Mouse (Mus musculus): ENCODE measurements at regions not wholly inside any gene's neighbourhood (a gene's known extent, or its start where the extent isn't known, plus 50 kb on each side); places are given as distances from the start of the nearest gene placed in this dataset.

DNA sequence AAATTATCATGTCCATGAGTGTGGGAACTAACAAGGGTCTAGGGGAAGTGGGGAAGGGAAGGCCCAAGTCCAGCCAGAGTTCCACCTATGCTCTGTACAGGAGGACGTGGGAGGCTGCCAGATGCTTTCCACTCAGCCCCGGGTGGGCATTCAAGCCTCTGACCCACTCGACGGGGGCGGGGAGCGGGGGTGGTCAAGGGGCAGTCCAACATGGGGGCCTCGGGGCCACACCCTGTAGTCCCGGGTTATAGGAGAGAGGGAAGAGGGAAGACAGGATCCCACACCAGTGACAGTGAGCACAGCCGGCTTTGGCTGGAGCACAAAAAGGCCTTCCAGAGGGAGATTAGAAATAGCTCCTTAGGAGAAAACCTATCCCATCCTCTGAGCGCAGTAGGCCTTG, 283.1 kb upstream of the Ddi1 start:
- no peak for DNase-seq (ENCODE audit: extremely low spot score in 1 of 2, low spot score in 1 of 2)

DNA sequence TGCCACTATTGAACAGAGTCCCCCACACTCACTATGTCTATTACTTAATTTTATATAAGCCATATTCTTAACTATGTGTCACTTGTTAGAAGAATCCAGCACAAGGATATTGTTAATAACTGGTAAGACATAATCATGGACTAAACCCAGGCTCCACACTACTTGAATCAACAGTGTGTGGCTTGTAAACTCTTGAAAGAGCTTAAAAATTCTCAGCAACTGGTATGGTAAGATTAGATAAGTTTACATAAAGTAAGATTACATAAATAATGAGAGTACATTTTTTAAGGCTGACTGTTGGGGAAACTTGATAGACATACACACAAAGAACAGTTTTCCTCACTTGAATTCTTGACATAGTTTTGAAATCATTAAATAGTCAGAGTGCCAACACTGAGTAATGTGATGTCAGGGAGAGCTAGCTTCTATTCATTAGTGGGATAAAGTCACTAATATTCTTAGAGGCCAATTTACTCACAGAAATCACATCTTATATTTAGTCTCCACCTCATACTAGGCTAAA, 270.6 kb upstream of the Ddi1 start:
- no peak for DNase-seq (ENCODE audit: extremely low spot score in 1 of 2, low spot score in 1 of 2)

DNA sequence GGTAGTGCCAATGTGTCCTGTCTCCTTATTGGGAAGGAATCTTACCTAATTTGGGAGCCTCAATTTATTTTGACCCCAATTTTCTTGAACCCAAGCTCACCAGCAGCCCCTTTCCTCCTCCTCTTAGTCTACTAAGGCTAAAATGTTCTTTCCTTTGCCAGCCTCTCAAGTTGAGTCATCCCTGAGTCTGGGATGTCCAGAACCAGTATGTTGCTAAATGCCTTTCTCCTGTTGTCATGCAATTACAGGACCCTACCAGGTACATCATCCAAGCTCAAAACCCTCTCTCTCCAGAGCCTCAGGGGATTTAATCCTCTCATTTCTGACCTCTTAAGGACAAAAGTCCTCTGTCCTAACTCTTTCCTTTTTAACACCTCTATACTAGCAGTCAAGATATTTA, 259.2 kb upstream of the Ddi1 start:
- DNase-seq (ENCODE audit: extremely low spot score in 1 of 2, low spot score in 1 of 2) = no peak

DNA sequence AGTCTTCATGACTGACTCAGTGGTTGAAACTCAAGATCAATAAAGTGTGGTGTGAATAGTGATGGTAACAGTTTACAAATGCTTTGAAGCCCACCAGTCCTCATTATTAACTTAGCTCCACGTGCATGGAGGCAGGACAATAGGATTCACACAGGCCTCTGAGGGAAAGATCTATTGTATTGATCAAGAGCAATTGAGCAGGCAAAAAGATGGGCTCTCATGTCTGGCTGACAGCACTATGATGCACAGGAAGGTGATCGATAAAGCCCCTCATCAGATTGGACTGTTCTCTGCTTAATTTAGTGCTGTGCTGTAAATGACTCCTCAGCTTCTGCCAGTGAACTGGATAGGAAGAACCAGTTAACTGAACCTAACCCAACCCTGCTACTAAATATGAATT, 247.5 kb upstream of the Ddi1 start:
- DNase-seq (ENCODE audit: extremely low spot score in 1 of 2, low spot score in 1 of 2) = no peak

DNA sequence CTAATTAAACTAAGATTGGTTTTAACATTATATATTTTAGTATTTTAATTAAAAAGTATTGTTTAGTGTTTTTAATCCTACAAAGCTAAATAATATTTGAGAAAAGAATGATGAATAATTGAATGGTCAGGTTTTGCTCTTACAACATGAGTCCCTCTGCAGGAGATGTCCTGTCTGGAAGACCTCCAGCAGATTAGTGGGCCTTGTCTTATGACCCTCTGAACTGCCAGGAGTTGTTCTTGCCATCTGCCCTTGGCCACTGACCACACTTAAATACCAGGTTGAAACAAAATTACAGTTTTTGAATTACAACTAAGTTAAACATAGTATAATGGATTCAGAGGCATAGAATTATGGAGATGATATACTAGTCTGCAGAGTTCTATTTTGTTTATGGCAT, 228.1 kb upstream of the Ddi1 start:
- DNase-seq (ENCODE audit: extremely low spot score in 1 of 2, low spot score in 1 of 2) = no peak

DNA sequence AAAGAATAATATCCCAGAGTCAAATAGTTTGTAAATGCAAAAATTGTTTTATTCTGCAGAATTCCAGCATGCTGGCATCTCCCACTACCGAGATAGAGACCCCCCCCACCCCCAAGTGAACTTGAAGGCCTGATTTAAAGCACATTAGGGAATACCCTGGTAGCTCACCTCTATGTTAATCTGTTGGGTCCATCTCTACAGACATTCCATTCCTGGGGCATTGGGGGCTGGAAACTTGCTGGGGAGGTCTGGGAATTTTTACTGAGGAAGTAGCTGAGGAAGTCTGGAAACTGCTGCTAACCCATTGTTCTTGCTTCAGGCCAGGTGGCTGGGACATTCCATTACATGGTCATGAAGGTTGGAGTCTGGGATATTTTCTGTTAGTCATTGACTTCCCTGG, 210.8 kb upstream of the Ddi1 start:
- no peak for DNase-seq (ENCODE audit: extremely low spot score in 1 of 2, low spot score in 1 of 2)

DNA sequence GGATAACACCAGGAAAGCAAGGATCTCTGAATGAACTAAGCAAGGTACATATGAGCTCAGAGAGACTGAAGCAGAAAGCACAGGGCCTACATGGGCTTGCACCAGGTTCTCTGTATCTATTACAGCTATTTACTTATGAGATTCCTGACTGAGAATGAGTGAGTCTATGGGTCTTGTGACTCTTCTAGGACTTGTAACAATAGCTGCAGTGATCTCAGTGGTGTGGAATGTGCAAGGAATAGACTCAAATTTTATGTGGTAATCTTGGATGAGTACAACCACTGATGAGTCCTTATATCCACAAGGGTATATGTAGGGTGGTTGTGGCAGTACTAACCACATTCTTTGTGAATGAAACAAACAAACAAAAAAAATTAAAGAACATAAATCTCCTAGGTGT, 184.9 kb upstream of the Ddi1 start:
- DNase-seq (ENCODE audit: extremely low spot score in 1 of 2, low spot score in 1 of 2) = no peak

DNA sequence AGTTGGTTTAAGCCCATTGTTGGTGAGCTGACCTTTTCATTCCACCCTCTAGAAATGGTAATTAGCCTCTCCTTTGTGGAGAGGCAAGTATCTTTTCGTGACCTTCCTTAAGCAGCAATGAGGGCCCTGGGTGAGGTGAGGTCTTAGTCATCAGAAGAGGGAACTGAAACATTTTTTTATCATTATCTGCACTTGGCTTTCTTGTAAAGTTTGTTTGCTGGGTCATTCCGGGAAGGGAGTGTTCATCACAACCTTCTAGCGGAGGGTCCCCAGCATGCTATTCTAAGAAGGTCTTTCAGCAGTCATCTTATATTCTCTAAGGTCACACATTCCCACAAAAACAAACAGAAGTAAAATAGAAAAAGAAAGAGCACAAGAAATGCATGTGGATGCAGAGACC, 165.6 kb upstream of the Ddi1 start:
- no peak for DNase-seq (ENCODE audit: extremely low spot score in 1 of 2, low spot score in 1 of 2)

DNA sequence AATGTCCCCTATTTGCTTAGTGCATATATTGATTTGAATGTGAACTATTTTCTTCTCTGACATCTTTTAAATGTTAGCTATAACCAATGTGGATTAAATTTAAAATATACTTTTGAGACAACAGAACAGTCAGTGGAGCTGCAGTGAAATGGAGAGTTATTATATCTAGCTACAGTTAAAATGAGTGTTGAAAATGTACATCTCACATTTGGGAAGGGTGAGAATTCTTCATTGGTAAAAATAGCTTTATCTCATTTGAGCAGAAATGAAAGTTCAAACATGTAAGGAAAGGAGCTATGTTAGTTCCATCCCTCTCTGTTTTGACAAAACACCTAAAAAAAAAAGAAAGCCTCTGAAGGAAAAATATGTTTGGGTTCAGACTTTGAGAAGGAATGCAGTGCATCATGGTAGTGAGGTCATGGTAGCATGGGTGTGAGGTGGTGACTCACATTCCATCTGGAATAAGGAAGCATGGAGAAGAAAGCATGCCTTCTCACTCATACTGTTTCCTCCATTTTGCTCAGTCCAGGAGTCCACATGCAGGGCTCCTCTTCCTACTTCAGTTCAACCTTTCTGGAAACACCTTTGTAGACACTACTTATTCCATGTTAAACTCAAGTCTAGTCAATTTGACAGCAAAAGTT, 164.3 kb upstream of the Ddi1 start:
- peak; percentile 4 to 50 for DNase-seq (ENCODE audit: extremely low spot score in 1 of 2, low spot score in 1 of 2)

DNA sequence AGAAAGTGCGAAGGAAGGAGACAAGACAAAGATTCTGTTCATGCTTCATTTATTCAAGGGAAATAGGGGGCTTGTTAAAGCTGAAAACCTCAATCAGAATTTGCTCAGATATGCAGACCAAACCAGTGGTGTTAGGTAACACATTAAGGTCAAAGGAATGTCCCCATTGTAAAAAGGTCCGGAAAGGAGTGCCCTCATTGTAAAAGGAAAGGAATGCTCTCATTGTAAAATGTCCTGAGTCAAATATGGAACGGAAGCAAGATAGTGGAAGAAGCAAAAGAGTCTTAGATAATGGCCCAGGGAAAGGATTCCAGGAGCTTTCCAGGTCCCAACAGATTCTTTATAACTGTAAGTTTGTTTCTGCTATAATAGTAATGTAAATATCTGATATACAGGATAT, 161.2 kb upstream of the Ddi1 start:
- no peak for DNase-seq (ENCODE audit: extremely low spot score in 1 of 2, low spot score in 1 of 2)

DNA sequence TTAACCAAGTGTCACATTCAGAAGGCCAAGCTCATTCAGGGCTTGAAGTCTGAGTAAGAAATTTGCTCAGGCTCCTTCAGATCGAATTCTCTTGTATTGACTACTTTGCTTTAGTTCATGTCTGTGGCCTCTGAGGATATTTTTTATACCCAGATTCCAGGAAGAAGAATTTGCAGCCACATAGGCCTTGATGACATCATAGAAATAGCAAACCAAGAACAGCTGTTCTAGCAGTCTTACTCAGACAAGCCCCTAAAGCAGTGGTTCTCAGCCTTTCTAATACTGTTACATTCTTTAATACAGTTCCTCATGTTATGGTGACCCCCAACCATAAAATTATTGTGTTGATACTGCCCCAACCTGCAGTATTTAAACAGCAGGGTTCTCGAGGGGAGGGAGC, 160.8 kb upstream of the Ddi1 start:
- no peak for DNase-seq (ENCODE audit: extremely low spot score in 1 of 2, low spot score in 1 of 2)

Measured in frontal cortex, adult 2 months (tissue).